Mouse (Mus musculus) retina, adult 2 months (tissue): Measurements from ENCODE around the gene Bmp2.

Source experiments
- DNase-seq: peaks from one replicate; pipeline ENCODE4 v3.0.0-alpha.2; 2012; ENCODE audit warnings: low read depth, low spot score

Gene Bmp2

DNA sequence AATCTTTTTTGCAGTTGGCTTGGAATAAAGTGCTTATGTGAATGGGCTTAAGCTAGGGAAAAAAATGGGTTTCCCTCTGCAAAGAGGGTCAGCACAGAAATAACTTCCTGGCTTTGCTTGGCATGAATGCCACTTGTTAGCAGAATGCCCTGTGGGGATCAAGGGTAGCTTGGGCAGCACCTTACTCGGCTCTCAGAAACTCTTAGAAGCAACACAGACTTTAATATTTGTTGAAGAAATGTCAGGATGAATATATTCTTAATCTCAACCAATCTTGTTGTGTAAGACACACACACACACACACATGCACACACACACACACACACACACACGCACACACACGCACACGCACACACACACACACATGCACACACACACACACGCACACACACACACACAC lies 13.5 kb downstream of the Bmp2 start:
- DNase-seq, result no peak

DNA sequence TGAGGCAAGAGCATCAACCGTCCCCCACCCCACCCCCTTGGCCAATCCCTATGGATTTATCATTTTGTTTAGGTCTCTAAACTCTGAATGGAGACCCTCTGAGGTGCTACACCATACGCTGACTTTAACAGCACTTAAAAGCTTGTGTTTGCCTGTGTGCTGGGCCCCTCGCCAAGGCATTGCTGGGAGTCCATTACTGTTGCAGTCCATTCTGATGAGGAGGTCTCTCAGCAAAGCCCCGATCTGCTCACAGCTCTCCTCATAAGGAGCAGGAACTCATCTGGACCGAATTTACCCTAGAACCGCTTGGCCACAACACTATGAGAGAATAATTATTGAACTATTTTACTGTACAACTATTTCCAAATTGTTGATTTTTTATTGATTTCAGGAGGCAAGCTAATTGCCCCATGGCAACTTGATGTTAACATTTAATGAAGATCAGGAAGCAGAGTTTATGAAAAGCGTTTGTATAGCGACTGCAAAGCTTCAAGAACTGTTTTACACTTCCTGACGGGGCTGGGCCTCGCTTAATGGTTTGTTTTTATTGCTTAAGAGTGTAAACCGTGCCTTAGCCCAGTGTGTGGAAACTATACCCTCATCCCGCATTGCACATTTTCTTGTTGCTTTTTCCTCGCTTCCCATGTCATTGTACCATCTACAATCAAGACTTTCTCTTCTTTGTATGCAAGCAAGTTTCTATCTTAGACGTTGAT lies 14.2 kb downstream of the Bmp2 start:
- DNase-seq, result no peak

DNA sequence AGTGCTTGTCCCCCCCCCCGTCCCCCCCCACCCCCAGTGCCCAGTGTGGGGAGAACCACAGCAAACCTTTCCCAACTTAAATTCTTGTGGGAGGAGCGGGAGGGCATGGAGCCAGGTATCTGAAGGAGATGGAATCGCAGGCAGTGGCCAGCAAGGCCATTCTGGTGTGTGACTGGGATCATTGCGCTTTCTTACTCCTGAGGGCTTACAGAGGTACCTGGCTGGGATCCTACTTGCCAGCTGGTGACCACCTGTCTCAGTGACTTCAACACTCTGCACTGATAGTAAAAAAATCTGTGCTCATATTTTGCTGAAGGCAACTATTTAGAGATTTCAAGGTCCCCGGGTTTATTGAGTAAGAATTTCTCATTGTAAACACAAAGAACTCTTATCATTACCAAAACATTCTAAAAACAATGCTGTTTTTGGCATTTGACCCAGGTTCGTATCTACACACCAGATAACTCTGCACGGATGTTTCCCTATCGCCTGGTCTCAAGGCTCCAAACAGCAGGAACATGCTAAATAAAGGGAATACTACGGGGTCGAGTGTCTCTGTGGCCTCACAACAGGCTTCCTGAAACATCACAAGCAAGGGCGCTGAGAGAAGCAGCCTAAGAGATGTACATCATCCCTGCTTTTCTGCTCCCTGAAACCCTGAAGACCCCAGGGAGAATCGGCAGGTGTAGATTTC lies 39.8 kb downstream of the Bmp2 start:
- no peak for DNase-seq
